Mouse (Mus musculus) MEL (cell line): ENCODE measurements around the gene Tln2. TPM values are rescaled to one million over a fixed set of nuclear protein-coding genes. Genes with fewer than 3 reads are reported as not detected.

Experiments
- DNase-seq: peaks from one replicate; pipeline ENCODE4 v3.0.0; 2011; ENCODE audit warnings: low read depth, low spot score
- H3K27ac ChIP-seq: 2 replicates; pipeline ENCODE4 v1.5.1; 2012; ENCODE audit warnings: low read depth, mild to moderate bottlenecking, control low read depth, low read length, moderate library complexity; ENCODE audit not compliant: control insufficient read depth
- H3K27me3 ChIP-seq, 2 experiments: fragments of 150-350 bp in 1 of 2; sonication (generic) in 1 of 2; 2 replicates each; pipeline ENCODE4 v1.6.1; 2012; ENCODE audit warnings: low read length in 2 of 2, mild to moderate bottlenecking in 2 of 2, improper control_type of control experiment in 1 of 2, moderate library complexity in 1 of 2; ENCODE audit not compliant: insufficient read depth in 2 of 2, control insufficient read depth in 1 of 2
- H3K36me3 ChIP-seq, 2 experiments: 2 replicates each; pipeline ENCODE4 v1.6.1; 2012 to 2014; ENCODE audit warnings: low read length in 2 of 2, improper control_type of control experiment in 1 of 2, inconsistent platforms in 1 of 2, mild to moderate bottlenecking in 1 of 2; ENCODE audit not compliant: insufficient read depth in 2 of 2, control insufficient read depth in 1 of 2
- H3K4me1 ChIP-seq, 2 experiments: fragments of 150-350 bp in 1 of 2; sonication (generic) in 1 of 2; 2 replicates each; pipeline ENCODE4 v1.6.1; 2012; ENCODE audit warnings: low read length in 2 of 2, improper control_type of control experiment in 1 of 2, mild to moderate bottlenecking in 1 of 2; ENCODE audit not compliant: insufficient read depth in 2 of 2, control insufficient read depth in 1 of 2
- H3K4me3 ChIP-seq, 2 experiments: fragments of 150-350 bp in 1 of 2; sonication (generic) in 1 of 2; 2 replicates each; pipeline ENCODE4 v1.5.1; 2012; ENCODE audit warnings: low read depth in 2 of 2, low read length in 2 of 2, mild to moderate bottlenecking in 2 of 2, moderate library complexity in 2 of 2, control low read depth in 1 of 2, improper control_type of control experiment in 1 of 2; ENCODE audit not compliant: control insufficient read depth in 1 of 2, insufficient read depth in 1 of 2
- H3K79me2 ChIP-seq: 2 replicates; pipeline ENCODE4 v1.6.1; 2012; ENCODE audit warnings: mild to moderate bottlenecking, low read length, moderate library complexity; ENCODE audit not compliant: control insufficient read depth, poor library complexity, insufficient read depth
- H3K9ac ChIP-seq: 2 replicates; pipeline ENCODE4 v1.6.1; 2012; ENCODE audit warnings: low read depth, mild to moderate bottlenecking, control low read depth, low read length, moderate library complexity; ENCODE audit not compliant: control insufficient read depth, poor library complexity, severe bottlenecking
- H3K9me3 ChIP-seq: fragments of 150-350 bp; sonication (generic); replicated peaks from 2 replicates; pipeline ENCODE4 v1.6.1; 2012; ENCODE audit warnings: mild to moderate bottlenecking, low read length, improper control_type of control experiment, moderate library complexity; ENCODE audit not compliant: insufficient read depth
- ELF1 ChIP-seq: IDR thresholded peaks from 2 replicates; pipeline ENCODE4 v1.6.1; 2014; ENCODE audit warnings: low read depth, mild to moderate bottlenecking, inconsistent platforms, low read length, improper control_type of control experiment, moderate library complexity
- EP300 ChIP-seq, 2 experiments: IDR thresholded peaks; 2 replicates each; pipeline ENCODE4 v1.6.1; 2011; ENCODE audit warnings: improper control_type of control experiment in 2 of 2, low read length in 2 of 2, low read depth in 1 of 2, mild to moderate bottlenecking in 1 of 2
- JUND ChIP-seq: IDR thresholded peaks from 2 replicates; pipeline ENCODE4 v1.6.1; 2011; ENCODE audit warnings: low read depth, mild to moderate bottlenecking, improper control_type of control experiment, low read length
- KAT2A ChIP-seq: conservative IDR thresholded peaks from 2 replicates; pipeline ENCODE4 v1.6.1; 2012; ENCODE audit warnings: low read depth, low read length, improper control_type of control experiment, inconsistent platforms
- MAFK ChIP-seq: IDR thresholded peaks from 2 replicates; pipeline ENCODE4 v1.6.1; 2011; ENCODE audit warnings: low read depth, mild to moderate bottlenecking, low read length, improper control_type of control experiment, borderline replicate concordance
- MAX ChIP-seq: IDR thresholded peaks from 2 replicates; pipeline ENCODE4 v1.6.1; 2011; ENCODE audit warnings: low read length, improper control_type of control experiment
- MYB ChIP-seq: IDR thresholded peaks from 2 replicates; pipeline ENCODE4 v1.6.1; 2011; ENCODE audit warnings: mild to moderate bottlenecking, low read depth, low read length, improper control_type of control experiment
- NRF1 ChIP-seq: IDR thresholded peaks from 2 replicates; pipeline ENCODE4 v1.6.1; 2014; ENCODE audit warnings: low read depth, mild to moderate bottlenecking, inconsistent platforms, low read length, improper control_type of control experiment, moderate library complexity; ENCODE audit not compliant: poor library complexity, insufficient read depth, severe bottlenecking
- POLR2AphosphoS2 ChIP-seq: IDR thresholded peaks from 2 replicates; pipeline ENCODE4 v1.6.1; 2011; ENCODE audit warnings: low read length, improper control_type of control experiment
- RCOR1 ChIP-seq: IDR thresholded peaks from 2 replicates; pipeline ENCODE4 v1.6.1; 2012; ENCODE audit warnings: low read depth, mild to moderate bottlenecking, inconsistent platforms, low read length, improper control_type of control experiment
- SIN3A ChIP-seq: IDR thresholded peaks from 2 replicates; pipeline ENCODE4 v1.6.1; 2012; ENCODE audit warnings: low read length, improper control_type of control experiment, inconsistent platforms
- TAL1 ChIP-seq: IDR thresholded peaks from 2 replicates; pipeline ENCODE4 v1.6.1; 2012; ENCODE audit warnings: mild to moderate bottlenecking, inconsistent platforms, low read length, moderate library complexity, mixed read lengths
- UBTF ChIP-seq: IDR thresholded peaks from 2 replicates; pipeline ENCODE4 v1.6.1; 2012; ENCODE audit warnings: low read depth, mild to moderate bottlenecking, inconsistent platforms, low read length, improper control_type of control experiment, moderate library complexity, borderline replicate concordance; ENCODE audit not compliant: insufficient read depth
- USF1 ChIP-seq: IDR thresholded peaks from 2 replicates; pipeline ENCODE4 v1.6.1; 2014; ENCODE audit warnings: low read depth, mild to moderate bottlenecking, inconsistent platforms, low read length, improper control_type of control experiment, moderate library complexity
- USF2 ChIP-seq, 2 experiments: IDR thresholded peaks; 2 replicates each; pipeline ENCODE4 v1.6.1; 2011 to 2012; ENCODE audit warnings: improper control_type of control experiment in 2 of 2, low read length in 2 of 2, borderline replicate concordance in 1 of 2, inconsistent platforms in 1 of 2, low read depth in 1 of 2, mild to moderate bottlenecking in 1 of 2; ENCODE audit not compliant: insufficient read depth in 1 of 2
- ZC3H11A ChIP-seq: IDR thresholded peaks from 2 replicates; pipeline ENCODE4 v1.6.1; 2012; ENCODE audit warnings: low read depth, mild to moderate bottlenecking, inconsistent platforms, low read length, improper control_type of control experiment
- ZKSCAN1 ChIP-seq: IDR thresholded peaks from 2 replicates; pipeline ENCODE4 v1.6.1; 2012; ENCODE audit warnings: low read depth, mild to moderate bottlenecking, inconsistent platforms, low read length, improper control_type of control experiment, moderate library complexity
- polyA plus RNA-seq, 2 experiments: library from polyadenylated mRNA; stranded (reverse) in 1 of 2; unstranded in 1 of 2; fragments of >175 nt in 1 of 2; fragments of >200 nt in 1 of 2; gene quantifications; 2 replicates each; pipeline versions ENCODE4 v1.2.1 to v1.2.4; 2012; ENCODE audit warnings: low replicate concordance in 2 of 2, low read depth in 1 of 2; ENCODE audit not compliant: insufficient read length in 2 of 2, insufficient read depth in 1 of 2, missing spikeins in 1 of 2
- total RNA-seq: library from RNA; depleted of rRNA; stranded (reverse); fragments of 300-350 nt; gene quantifications from 2 replicates; pipeline ENCODE4 v1.2.3, GENCODE M21; 2012

The Tln2 gene
- total and polyA plus RNA-seq, 3 experiments, result not detected

- no peak overlapping the region for H3K4me3 ChIP-seq
Observed at GRCm38 (mm10) chr9:67187686-67188085, 371.8 kb downstream of the Tln2 start.

GRCm38 (mm10) chr9:67187182-67187581 lies 372.3 kb downstream of the Tln2 start:
- Histone ChIP-seq H3K9me3 (no peaks in the 10 kb centered on the region), H3K27me3 (no peaks in the 10 kb centered on the region), H3K27ac (no peak overlapping the region), H3K79me2 (no peaks in the 10 kb centered on the region), H3K4me1 (no peaks in the 10 kb centered on the region), H3K36me3 (no peaks in the 10 kb centered on the region), H3K4me3 (no peak overlapping the region), H3K9ac (no peak overlapping the region)
- TF ChIP-seq ELF1 (no peak), NRF1 (no peak), USF1 (no peak), SIN3A (no peak), KAT2A (no peak), MAFK (no peak), POLR2AphosphoS2 (no peak), JUND (no peak)
- DNase-seq, result no peak

More at GRCm38 (mm10) chr9:67187686-67188085, 371.8 kb downstream of the Tln2 start:
- H3K27me3 ChIP-seq, result no peaks in the 10 kb centered on the region
- TF ChIP-seq UBTF (no peak), KAT2A (no peak), RCOR1 (no peak), EP300 (IDR thresholded peaks at IDR 0.05; ENCODE audit: low read depth in 1 of 2, low read length in 2 of 2) (no peak), POLR2AphosphoS2 (no peak), MAX (no peak), MAFK (no peak), NRF1 (no peak), ELF1 (no peak), USF2 (IDR thresholded peaks at IDR 0.05; ENCODE audit: borderline replicate concordance in 1 of 2, insufficient read depth in 1 of 2, low read depth in 1 of 2, low read length in 2 of 2) (no peak)
- TF ChIP-seq, all 39 proteins: peak for 0
- no peak for DNase-seq
- Histone ChIP-seq H3K4me1 (no peaks in the 10 kb centered on the region), H3K9me3 (no peaks in the 10 kb centered on the region), H3K36me3 (no peaks in the 10 kb centered on the region), H3K9ac (no peak overlapping the region), H3K79me2 (no peaks in the 10 kb centered on the region), H3K27ac (no peak overlapping the region)

DNA sequence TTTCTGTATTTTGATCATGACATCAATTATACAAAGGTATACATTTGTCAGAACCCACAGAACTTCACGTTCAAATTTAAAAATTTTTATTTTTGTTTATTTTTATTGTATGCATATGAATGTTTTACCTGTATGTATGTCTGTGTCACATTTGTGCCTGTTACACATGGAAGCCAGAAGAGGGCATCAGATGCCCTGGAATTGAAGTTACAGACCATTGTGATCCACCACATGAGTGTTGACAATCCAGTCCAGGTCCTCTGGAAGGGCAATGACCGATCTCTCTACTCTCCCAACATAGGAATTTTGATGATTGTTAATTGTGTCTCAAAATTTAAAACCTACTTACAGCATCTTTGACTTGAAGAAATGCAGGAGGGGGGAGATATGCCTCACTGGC lies 374.9 kb downstream of the Tln2 start:
- Histone ChIP-seq H3K9ac (no peak overlapping the region), H3K4me3 (no peak overlapping the region), H3K27ac (no peak overlapping the region), H3K9me3 (no peaks in the 10 kb centered on the region), H3K27me3 (no peaks in the 10 kb centered on the region), H3K4me1 (no peaks in the 10 kb centered on the region), H3K36me3 (no peaks in the 10 kb centered on the region), H3K79me2 (no peaks in the 10 kb centered on the region)
- TF ChIP-seq UBTF, result no peak
- no peak for TF ChIP-seq ZKSCAN1
- no peak for TF ChIP-seq JUND
- TF ChIP-seq TAL1, result no peak
- TF ChIP-seq MYB, result no peak
- TF ChIP-seq ZC3H11A, result no peak
- DNase-seq, result no peak
